Mouse (Mus musculus) embryonic fibroblast, embryonic 13.5 days (primary cell): ENCODE results near the gene Csrp3. TPM values are rescaled to one million over a fixed set of nuclear protein-coding genes. Genes with fewer than 3 reads are reported as not detected.

Experiments used
- H3K27ac ChIP-seq: 2 replicates; pipeline ENCODE4 v1.5.1; 2012; ENCODE audit warnings: low read length, control low read depth, inconsistent platforms; ENCODE audit not compliant: insufficient read depth
- H3K4me1 ChIP-seq: 2 replicates; pipeline ENCODE4 v1.6.1; 2011; ENCODE audit warnings: low read length; ENCODE audit not compliant: control insufficient read depth, insufficient read depth
- H3K4me3 ChIP-seq: 2 replicates; pipeline ENCODE4 v1.5.1; 2011; ENCODE audit warnings: mild to moderate bottlenecking, control low read depth, low read length; ENCODE audit not compliant: insufficient read depth
- CTCF ChIP-seq: IDR thresholded peaks from 2 replicates; pipeline ENCODE4 v1.5.1; 2011; ENCODE audit warnings: mild to moderate bottlenecking, control low read depth, low read length, moderate library complexity, borderline replicate concordance; ENCODE audit not compliant: insufficient read depth
- POLR2A ChIP-seq: IDR thresholded peaks from 2 replicates; pipeline ENCODE4 v1.6.1; 2011; ENCODE audit warnings: low read depth, mild to moderate bottlenecking, control low read depth, low read length, moderate library complexity
- polyA plus RNA-seq: library from polyadenylated mRNA; stranded (reverse); fragments of >200 nt; gene quantifications from 2 replicates; pipeline ENCODE4 v1.2.4, GENCODE M21; 2011; ENCODE audit warnings: low read depth; ENCODE audit not compliant: missing spikeins, insufficient read length

The Csrp3 gene
- polyA plus RNA-seq, 1 experiment = not detected

DNA sequence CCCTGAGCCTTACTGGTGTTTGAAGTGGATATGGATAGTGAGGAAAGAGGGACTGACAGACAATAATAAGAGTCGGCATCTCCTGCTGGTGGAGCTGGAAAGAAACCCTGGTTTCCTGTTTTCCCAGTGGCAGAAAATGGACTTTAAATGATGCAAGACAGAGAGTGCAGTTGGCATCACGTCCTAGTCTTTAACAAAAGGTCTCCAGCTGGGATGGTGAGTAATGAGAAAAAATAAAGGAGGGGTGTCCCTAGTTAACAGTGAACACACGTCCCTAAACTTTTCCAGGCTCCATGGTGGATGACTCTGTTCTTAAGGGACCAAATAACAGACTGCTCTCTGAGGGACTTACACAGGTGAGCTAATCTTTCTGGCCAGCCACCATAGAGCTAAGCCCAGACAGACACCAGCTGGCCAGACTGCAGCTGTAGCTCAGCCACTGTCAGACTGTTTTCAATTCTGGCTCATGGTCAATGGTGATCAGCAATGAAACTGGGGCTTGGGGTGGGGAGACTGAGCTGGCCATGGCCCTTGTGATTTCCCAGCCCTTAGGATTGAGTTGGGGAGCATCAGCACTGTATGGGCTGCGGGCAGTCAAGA, 13.4 kb downstream of the Csrp3 start:
- H3K4me1 ChIP-seq = no peaks in the 10 kb centered on the region
- no peak overlapping the region for H3K4me3 ChIP-seq
- TF ChIP-seq CTCF (no peak), POLR2A (no peak)
- H3K27ac ChIP-seq = no peak overlapping the region

- H3K4me3 ChIP-seq = no peak overlapping the region
- TF ChIP-seq CTCF (no peak), POLR2A (no peak)
- H3K4me1 ChIP-seq = no peaks in the 10 kb centered on the region
- H3K27ac ChIP-seq = no peak overlapping the region
These were observed 15.1 kb downstream of the Csrp3 start for GRCm38 (mm10) chr7:48832735-48833134.

DNA sequence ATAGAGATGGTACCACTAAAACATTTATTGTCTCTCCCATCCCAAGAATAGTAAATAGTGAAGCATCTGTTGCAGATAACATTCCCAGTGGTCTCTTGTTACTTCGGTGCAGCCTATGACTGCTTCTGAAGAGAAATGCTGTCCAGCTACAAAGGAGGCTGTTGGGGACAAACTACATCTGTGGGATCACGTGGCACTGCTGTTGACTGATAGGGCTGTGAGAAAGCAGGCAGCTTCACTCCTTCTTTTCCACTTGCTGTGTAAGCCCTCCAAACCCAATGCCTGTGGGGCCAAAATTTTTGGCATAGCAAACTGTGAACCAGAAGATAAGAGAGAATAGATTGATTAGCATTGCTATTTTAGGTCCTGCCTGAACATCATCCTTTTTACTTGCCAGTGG, 17.4 kb downstream of the Csrp3 start:
- Histone ChIP-seq H3K27ac (no peak overlapping the region), H3K4me1 (no peaks in the 10 kb centered on the region), H3K4me3 (no peak overlapping the region)
- TF ChIP-seq CTCF (no peak), POLR2A (no peak)

DNA sequence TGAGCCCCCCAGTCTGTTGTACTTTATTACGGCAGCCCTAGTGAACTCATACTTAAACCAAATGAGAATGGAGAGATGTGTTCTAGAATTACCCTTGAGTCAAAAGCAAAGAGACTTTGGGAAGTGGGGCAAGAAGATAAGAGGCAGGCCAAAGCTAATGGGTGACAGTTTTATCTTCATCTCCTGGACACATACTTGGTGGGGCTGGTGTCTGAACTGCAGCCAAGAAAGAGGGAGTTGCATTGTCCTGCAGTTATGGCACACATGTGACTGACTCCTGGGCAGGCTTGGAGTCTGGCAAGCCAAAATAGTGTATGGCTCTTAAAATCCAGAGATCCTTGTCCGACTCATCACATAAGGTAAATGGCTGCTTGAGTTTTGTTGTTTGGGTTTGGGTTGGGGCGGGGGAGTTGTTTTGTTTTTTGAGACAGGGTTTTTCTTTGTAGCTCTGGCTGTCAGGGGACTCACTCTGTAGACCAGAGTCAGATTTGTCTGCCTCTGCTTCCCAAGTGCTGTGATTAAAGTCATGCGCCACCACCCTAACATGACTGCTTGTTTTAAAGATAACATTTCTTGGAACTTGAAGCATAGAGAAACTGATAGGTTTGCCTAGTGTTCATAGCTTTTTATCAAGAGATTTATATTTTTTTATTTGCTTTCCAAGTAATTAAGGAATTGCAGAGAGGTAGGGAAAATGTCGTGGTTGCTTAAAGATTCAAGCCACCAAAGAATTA, 18.5 kb downstream of the Csrp3 start:
- H3K4me1 ChIP-seq = no peaks in the 10 kb centered on the region
- no peak overlapping the region for H3K4me3 ChIP-seq
- no peak overlapping the region for H3K27ac ChIP-seq
- TF ChIP-seq POLR2A = no peak
- no peak for TF ChIP-seq CTCF

DNA sequence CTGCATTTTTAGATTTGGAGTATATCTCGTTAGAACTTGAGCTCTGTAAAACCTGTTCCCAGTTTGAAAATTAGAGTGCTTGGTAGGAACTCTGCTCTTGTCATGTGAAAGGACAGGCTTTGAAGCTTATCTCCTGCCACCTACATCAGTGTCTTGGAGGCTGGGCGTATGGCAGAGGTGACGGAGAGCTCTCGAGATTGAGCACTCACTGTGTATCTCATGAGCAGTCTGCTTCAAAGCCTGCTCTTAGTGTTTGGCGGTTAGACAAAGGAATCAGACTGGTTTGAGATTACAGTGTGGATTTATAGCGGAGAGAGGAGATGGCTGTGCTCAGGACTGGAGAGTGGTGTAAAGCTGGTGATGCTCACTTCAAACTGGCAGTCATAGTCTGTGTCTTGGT, 22.7 kb downstream of the Csrp3 start:
- TF ChIP-seq CTCF = no peak
- no peak for TF ChIP-seq POLR2A
- H3K4me1 ChIP-seq = no peaks in the 10 kb centered on the region
- no peak overlapping the region for H3K4me3 ChIP-seq
- H3K27ac ChIP-seq = no peak overlapping the region

GRCm38 (mm10) chr7:48824671-48825070, 23.2 kb downstream of the Csrp3 start:
- Histone ChIP-seq H3K4me1 (no peaks in the 10 kb centered on the region), H3K27ac (no peak overlapping the region), H3K4me3 (no peak overlapping the region)
- TF ChIP-seq POLR2A = no peak
- no peak for TF ChIP-seq CTCF

DNA sequence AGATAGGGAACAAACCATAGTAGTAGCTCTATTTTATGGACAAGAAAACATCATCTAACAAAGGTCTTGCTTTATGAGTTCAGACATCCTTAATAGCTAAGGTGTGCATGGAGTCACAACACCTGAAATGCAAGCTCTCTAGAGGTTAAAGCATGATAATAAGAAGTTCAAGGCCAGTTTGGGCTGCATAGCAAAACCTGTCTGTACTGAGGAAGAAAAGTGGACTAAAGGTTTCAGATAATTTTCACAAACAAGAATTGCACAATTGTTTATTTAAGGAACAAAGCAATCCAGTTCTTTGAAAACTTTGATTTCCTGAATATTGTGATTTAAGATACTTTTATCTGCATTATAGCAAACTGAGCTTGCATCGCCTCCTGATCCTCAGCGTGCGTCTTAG, 24.2 kb downstream of the Csrp3 start:
- no peak overlapping the region for H3K27ac ChIP-seq
- no peaks in the 10 kb centered on the region for H3K4me1 ChIP-seq
- no peak overlapping the region for H3K4me3 ChIP-seq
- TF ChIP-seq POLR2A (no peak), CTCF (no peak)

- TF ChIP-seq CTCF (no peak), POLR2A (no peak)
- Histone ChIP-seq H3K27ac (no peak overlapping the region), H3K4me3 (no peak overlapping the region), H3K4me1 (no peaks in the 10 kb centered on the region)
These were observed 26.2 kb downstream of the Csrp3 start for GRCm38 (mm10) chr7:48821654-48822053.

DNA sequence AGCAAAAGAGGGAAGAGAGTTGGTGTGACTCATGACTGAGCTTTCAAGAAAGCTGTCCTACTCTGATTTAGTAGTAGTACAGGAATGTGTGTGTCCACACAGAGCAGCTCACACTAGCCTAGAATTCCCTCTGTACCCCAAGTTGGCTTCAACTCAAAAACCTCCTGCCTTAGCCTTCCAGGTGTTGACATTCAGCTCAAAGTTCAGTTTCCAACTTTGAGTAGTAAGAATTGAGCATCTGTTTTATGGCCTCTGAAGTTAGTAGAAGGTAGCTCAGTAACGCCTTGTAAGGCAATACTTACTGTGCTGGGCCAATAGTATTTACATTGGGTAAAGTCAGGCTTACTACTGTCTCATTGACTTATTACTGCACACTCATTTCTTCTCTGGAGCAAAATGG, 34.2 kb downstream of the Csrp3 start:
- no peak overlapping the region for H3K4me3 ChIP-seq
- no peak overlapping the region for H3K27ac ChIP-seq
- TF ChIP-seq CTCF = no peak
- no peak for TF ChIP-seq POLR2A
- no peaks in the 10 kb centered on the region; the same call in 1 of the 2 replicates for H3K4me1 ChIP-seq

GRCm38 (mm10) chr7:48812358-48812757, 35.5 kb downstream of the Csrp3 start:
- TF ChIP-seq CTCF (peak; percentile 15; the same call in 1 of the 2 replicates), POLR2A (no peak)
- H3K4me3 ChIP-seq = no peak overlapping the region
- H3K4me1 ChIP-seq = no peaks in the 10 kb centered on the region; the same call in 1 of the 2 replicates
- H3K27ac ChIP-seq = no peak overlapping the region
